Mouse (Mus musculus) hindbrain, embryonic 14.5 days (tissue): ENCODE measurements around the gene Stc2. TPM values are rescaled to one million over a fixed set of nuclear protein-coding genes. Genes with fewer than 3 reads are reported as not detected.

Source experiments
- ATAC-seq: fragments of 200-750 bp; cut with Nextera tagmentation; 2 replicates; pipeline ENCODE4 v1.8.0; 2017; ENCODE audit warnings: moderate number of reproducible peaks, mild to moderate bottlenecking, moderate TSS enrichment, moderate library complexity; ENCODE audit not compliant: low FRiP score
- DNase-seq: peaks from one replicate; pipeline ENCODE4 v3.0.0-alpha.2; 2015; ENCODE audit warnings: low spot score
- H3K27ac ChIP-seq: fragments of 300-500 bp; sonication (generic); 2 replicates; pipeline ENCODE4 v1.5.1; 2014; ENCODE audit warnings: mild to moderate bottlenecking, moderate library complexity
- H3K27me3 ChIP-seq: fragments of 300-500 bp; sonication (generic); 2 replicates; pipeline ENCODE4 v1.6.1; 2014; ENCODE audit warnings: mild to moderate bottlenecking, low read length, mixed read lengths; ENCODE audit not compliant: control insufficient read depth, insufficient read depth
- H3K36me3 ChIP-seq: fragments of 300-500 bp; sonication (generic); replicated peaks from 2 replicates; pipeline ENCODE4 v1.6.1; 2014; ENCODE audit not compliant: control insufficient read depth, insufficient read depth
- H3K4me1 ChIP-seq: fragments of 300-500 bp; sonication (generic); replicated peaks from 2 replicates; pipeline ENCODE4 v1.6.1; 2014; ENCODE audit warnings: antibody characterized with exemption, low read length, mixed read lengths; ENCODE audit not compliant: control insufficient read depth, insufficient read depth
- H3K4me2 ChIP-seq: fragments of 300-500 bp; sonication (generic); replicated peaks from 2 replicates; pipeline ENCODE4 v1.6.1; 2014; ENCODE audit warnings: mild to moderate bottlenecking, moderate library complexity
- H3K4me3 ChIP-seq: fragments of 300-500 bp; sonication (generic); replicated peaks from 2 replicates; pipeline ENCODE4 v1.5.1; 2014; ENCODE audit warnings: mild to moderate bottlenecking, low read length
- H3K9ac ChIP-seq: fragments of 300-500 bp; sonication (generic); 2 replicates; pipeline ENCODE4 v1.6.1; 2014
- H3K9me3 ChIP-seq: fragments of 300-500 bp; sonication (generic); 2 replicates; pipeline ENCODE4 v1.6.1; 2016; ENCODE audit warnings: low read length; ENCODE audit not compliant: control insufficient read depth
- WGBS: fragments of 180-500 bp; shearing (Covaris S2); extraction: QIAGEN DNeasy Blood & Tissue Kit; methylation state at CpG from one replicate; pipeline ENCODE4 v1.1.7; 2014; 5-methylcytosine and 5-hydroxymethylcytosine counted together
- polyA plus RNA-seq: library from polyadenylated mRNA; unstranded; fragments of >200 nt; fragmentation: Nextera tagmentation; extraction: Ambion mirVana; gene quantifications from 2 replicates; pipeline ENCODE4 v1.2.1, GENCODE M21; 2014

Stc2 gene
- polyA plus RNA-seq, result 0.57 and 0.59 TPM in 2 replicates

DNA sequence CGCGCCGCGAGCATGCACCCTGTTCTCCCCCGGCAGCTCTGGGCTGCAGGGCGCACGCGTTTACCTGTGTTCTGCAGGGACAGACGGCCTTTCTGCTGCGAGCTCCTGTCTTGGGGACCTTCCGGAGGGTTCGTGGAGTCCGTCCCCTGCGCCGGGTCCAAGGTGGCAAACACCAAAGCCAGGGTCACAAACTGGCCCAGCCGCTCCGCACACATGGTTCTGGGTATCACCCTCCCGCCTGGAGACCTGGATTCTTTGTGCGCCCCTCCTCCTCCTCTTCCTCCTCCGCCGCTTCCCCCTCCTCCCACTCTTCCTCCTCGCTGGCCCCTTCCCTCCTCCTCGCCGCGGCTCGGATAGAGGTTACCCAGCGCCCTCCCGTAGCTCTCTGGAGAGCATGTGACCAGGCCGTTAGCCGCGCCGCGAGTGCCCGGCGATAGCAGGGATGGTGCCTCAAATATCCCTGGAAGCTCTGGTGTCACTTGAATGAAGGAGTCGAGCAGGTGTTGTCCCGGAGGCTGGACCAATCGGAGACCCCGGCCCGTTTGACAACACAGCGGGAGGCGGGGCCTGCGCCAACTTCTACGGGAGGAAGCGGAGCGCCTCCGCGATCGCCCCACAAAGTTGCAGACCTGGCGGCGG lies at the start of gene Stc2:
TSS of gene Stc2 (minus strand) at position 427 of the 639 bp plus-strand sequence.
- DNase-seq, result peak; percentile 81
- H3K4me3 ChIP-seq, result peak within 1 kb of the TSS; percentile 72
- no peaks in the 10 kb centered on the region for H3K9me3 ChIP-seq
- H3K27me3 ChIP-seq, result peaks cover 43% of the 10 kb centered on the region
- WGBS, result under 1% methylated on average over 51 of the region's 51 CpGs
- peaks cover 24% of the 10 kb centered on the region for H3K4me1 ChIP-seq
- H3K27ac ChIP-seq, result no peak within 1 kb of the TSS
- H3K36me3 ChIP-seq, result no peaks in the 10 kb centered on the region
- ATAC-seq, result peak; percentile 87
- peak within 1 kb of the TSS; percentile 58 for H3K9ac ChIP-seq
- peak within 1 kb of the TSS; percentile 100 for H3K4me2 ChIP-seq

DNA sequence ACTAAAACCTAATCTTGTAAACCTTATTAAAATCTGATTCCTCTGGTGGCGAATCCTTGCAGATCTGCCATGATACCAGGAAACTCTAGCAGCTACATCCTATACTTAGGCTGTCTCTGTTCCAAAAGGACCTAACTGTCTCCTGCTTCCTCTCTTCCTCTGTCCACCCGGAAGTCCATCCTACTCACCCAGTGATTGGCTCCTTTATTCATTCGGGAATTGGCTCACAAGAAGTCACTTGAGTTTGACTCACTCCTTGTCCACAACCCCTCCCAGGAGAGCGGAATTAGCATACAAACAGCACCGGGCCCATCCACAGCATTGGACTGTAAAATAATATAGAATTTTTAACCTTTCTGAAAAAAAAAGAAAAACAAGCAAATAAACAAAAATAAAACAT lies 47.2 kb upstream of the Stc2 start:
- Histone ChIP-seq H3K4me3 (no peak overlapping the region), H3K27me3 (no peaks in the 10 kb centered on the region), H3K9me3 (no peaks in the 10 kb centered on the region), H3K36me3 (no peaks in the 10 kb centered on the region), H3K27ac (no peak overlapping the region), H3K4me2 (no peak overlapping the region), H3K9ac (no peak overlapping the region), H3K4me1 (no peaks in the 10 kb centered on the region)
- ATAC-seq (no peak), DNase-seq (no peak)
- WGBS, result 83% methylated on average over 5 of the region's 5 CpGs

DNA sequence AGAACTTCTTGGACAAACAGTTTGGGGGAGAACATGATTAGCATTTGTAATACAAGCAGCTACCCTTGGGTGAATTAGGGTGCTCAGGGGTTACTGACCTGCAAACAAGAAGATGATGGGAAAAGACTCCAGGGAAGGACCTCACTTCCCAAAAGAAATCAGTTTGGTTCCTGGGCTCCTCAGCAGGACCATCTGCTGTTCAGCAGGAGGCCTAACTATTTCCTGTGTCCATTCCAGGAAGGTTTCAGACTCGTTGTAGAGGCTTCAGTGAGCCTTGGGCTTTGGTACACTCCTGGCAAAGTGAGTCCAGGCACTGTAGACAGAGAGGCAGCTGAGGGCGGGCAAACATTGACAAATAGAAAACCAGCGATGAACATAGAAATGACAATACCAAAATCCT lies 42.5 kb upstream of the Stc2 start:
- Histone ChIP-seq H3K36me3 (no peaks in the 10 kb centered on the region), H3K4me1 (no peaks in the 10 kb centered on the region), H3K27me3 (no peaks in the 10 kb centered on the region), H3K9me3 (no peaks in the 10 kb centered on the region), H3K4me2 (no peak overlapping the region), H3K4me3 (no peak overlapping the region), H3K27ac (no peak overlapping the region), H3K9ac (no peak overlapping the region)
- ATAC-seq (no peak), DNase-seq (no peak)
- 78% methylated on average over 3 of the region's 3 CpGs for whole genome bisulfite sequencing

DNA sequence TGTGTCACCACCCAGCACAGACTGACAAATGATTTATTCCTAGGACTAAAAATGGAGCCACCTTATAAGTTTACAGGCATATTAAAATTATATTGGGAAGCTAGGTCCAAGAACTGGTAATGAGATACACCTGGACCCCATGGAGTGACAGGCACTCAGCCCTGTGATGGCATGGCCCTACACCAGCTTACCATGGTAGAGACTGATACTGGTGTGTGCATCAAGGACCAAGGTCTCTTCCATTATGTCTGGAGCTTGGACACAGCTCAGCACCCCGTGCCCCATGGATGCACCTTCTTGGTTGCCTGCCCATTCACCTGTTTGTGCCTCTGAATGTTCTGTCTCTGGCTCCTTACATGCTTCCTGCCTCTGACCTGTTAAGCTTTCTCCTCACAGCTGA lies 36.9 kb upstream of the Stc2 start:
- no peak for DNase-seq
- ATAC-seq, result no peak
- WGBS, result 90% methylated on average over 1 of the region's 1 CpGs

DNA sequence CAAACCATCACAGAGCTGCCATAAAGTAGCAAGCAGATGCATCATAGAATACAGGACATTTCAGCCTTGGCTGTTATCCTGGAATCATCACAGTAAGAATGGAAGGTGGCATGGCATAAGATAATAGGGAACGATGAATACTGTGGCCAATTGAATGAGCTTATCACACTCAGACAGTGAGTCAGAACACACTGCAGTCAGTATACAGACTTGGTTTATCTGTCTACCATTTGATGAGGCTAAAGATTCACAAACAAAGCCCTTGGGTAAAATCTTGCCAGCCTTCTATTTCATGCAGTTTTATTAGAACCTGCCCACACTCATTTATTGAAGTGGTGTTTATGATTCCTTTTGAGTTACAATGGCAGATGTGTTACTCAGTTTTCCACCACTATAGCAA lies 33.2 kb upstream of the Stc2 start:
- H3K4me2 ChIP-seq, result no peak overlapping the region
- ATAC-seq (no peak), DNase-seq (no peak)
- 91% methylated on average over 1 of the region's 1 CpGs for WGBS
- no peaks in the 10 kb centered on the region for H3K9me3 ChIP-seq
- H3K4me1 ChIP-seq, result no peaks in the 10 kb centered on the region
- no peaks in the 10 kb centered on the region for H3K27me3 ChIP-seq
- no peak overlapping the region for H3K4me3 ChIP-seq
- H3K9ac ChIP-seq, result no peak overlapping the region
- H3K36me3 ChIP-seq, result no peaks in the 10 kb centered on the region
- H3K27ac ChIP-seq, result no peak overlapping the region

More for the DNA sequence above, 36.9 kb upstream of the Stc2 start:
- Histone ChIP-seq H3K9ac (no peak overlapping the region), H3K4me3 (no peak overlapping the region), H3K4me1 (no peaks in the 10 kb centered on the region), H3K36me3 (no peaks in the 10 kb centered on the region), H3K4me2 (no peak overlapping the region), H3K27ac (no peak overlapping the region), H3K9me3 (no peaks in the 10 kb centered on the region), H3K27me3 (no peaks in the 10 kb centered on the region)

DNA sequence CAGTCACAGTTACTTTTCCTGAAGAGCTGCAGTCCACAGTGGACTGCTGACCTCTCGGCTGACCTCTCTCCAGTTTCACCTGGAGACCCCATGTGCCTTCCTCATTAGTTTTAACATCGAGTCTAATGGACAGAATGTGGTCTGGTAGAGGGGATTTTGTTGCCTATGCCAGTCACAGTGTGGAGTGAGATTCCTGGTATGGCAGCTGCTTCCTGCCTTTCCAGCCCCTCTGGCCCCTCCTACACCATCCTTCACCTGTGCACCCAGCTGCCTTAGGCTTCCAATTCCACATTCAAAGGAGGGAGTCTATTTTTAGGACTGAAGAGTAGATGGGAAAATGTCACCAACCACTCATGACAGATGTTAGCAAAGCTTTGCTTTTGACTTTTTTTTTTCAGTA lies 28.7 kb upstream of the Stc2 start:
- Histone ChIP-seq H3K4me2 (no peak overlapping the region), H3K9me3 (no peaks in the 10 kb centered on the region), H3K27me3 (no peaks in the 10 kb centered on the region), H3K27ac (no peak overlapping the region), H3K4me3 (no peak overlapping the region), H3K9ac (no peak overlapping the region), H3K4me1 (no peaks in the 10 kb centered on the region), H3K36me3 (no peaks in the 10 kb centered on the region)
- DNase-seq (no peak), ATAC-seq (no peak)
- WGBS, result 89% methylated on average over 2 of the region's 2 CpGs

DNA sequence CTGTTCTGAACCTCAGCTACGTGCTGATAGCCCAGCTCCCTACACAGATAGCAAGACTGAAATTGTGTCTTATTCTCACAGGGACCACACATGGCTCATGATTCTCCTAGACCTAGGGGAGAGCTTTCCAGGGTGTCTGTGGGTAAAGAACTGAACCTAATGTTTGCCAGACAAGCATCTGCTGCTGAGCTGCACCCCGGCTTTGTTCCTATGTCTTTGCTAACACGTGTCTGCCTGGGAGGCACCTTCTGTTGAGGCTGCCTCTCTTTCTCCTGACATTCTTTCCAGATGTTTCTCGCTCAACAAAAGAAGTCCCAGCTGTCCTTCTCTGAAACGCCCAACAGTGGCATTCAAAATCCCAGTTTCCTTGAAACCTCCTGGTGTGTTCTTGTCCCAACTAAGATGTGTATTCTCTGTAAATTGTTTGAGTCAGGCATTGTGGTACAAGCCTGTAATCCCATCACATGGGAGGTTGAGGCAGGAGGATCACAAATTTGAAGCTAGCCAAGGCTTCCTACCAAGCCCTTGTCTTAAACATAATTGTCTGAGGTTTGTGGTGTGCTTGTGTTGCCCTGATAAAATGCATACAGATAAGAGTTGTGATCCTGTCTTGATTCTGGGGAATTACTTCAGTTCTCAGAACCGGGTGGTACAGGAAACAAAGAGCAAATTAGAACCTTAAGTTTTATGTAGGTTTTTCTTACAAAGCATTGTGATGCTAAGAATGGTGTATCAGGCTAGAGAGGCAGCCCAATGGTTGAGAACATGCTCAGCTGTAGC lies 27.0 kb upstream of the Stc2 start:
- Histone ChIP-seq H3K4me2 (no peak overlapping the region), H3K27ac (no peak overlapping the region), H3K27me3 (no peaks in the 10 kb centered on the region), H3K9me3 (no peaks in the 10 kb centered on the region), H3K4me1 (no peaks in the 10 kb centered on the region), H3K4me3 (no peak overlapping the region), H3K9ac (no peak overlapping the region), H3K36me3 (no peaks in the 10 kb centered on the region)
- no peak for ATAC-seq
- no peak for DNase-seq
- WGBS, result 65% methylated on average over 6 of the region's 6 CpGs

DNA sequence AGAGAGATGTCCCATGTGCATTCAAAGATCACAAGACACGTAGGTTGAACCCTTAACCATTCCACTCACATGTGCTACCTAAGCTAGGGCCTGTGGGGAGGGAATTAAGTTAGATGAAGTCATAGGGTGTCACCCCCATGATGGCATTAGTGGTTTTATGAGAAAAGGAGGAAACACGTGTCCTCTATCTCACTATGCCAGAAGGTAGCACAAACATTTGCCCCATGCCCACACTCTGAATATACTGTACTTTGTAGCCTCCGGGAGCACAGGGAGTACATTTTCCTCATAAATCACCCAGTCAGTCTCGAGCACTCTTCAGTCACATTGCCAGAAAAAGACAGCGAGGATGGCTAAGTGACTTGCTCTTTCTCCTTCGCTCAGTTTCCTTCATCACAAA lies 24.2 kb upstream of the Stc2 start:
- no peak overlapping the region for H3K9ac ChIP-seq
- H3K36me3 ChIP-seq, result no peaks in the 10 kb centered on the region
- no peaks in the 10 kb centered on the region for H3K9me3 ChIP-seq
- WGBS, result 79% methylated on average over 6 of the region's 6 CpGs
- no peak for ATAC-seq
- no peaks in the 10 kb centered on the region for H3K4me1 ChIP-seq
- H3K27me3 ChIP-seq, result no peaks in the 10 kb centered on the region
- no peak overlapping the region for H3K27ac ChIP-seq
- DNase-seq, result no peak
- H3K4me2 ChIP-seq, result no peak overlapping the region
- no peak overlapping the region for H3K4me3 ChIP-seq

DNA sequence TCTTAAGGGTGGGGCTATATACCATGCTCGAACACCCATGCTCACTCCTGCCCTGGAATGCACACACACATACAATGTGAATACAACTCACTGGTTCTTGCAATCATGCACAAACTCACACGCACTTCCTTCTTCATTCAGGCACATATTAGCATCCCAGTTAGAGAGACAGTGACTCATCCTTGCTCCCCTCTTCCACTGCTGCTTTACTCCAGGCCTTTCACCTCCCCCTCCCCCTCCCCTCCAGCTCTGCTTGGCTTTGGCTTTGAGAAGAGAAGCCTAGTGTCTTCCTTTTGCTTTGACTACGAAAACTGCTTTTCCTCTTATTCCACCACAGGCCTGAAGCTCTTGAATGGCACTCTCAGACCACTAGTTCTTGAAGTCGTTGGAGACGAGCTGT lies 22.5 kb upstream of the Stc2 start:
- no peak for ATAC-seq
- Histone ChIP-seq H3K9me3 (no peaks in the 10 kb centered on the region), H3K4me3 (no peak overlapping the region), H3K9ac (no peak overlapping the region), H3K4me2 (no peak overlapping the region), H3K36me3 (no peaks in the 10 kb centered on the region), H3K27me3 (no peaks in the 10 kb centered on the region), H3K4me1 (no peaks in the 10 kb centered on the region), H3K27ac (no peak overlapping the region)
- DNase-seq, result no peak
- 75% methylated on average over 5 of the region's 5 CpGs for WGBS
